Mouse (Mus musculus) cortical plate, adult 2 months (tissue): ENCODE results near the gene Eif2ak1. TPM values are rescaled to one million over a fixed set of nuclear protein-coding genes. Genes with fewer than 3 reads are reported as not detected.
A peak's percentile ranks its signal among the peaks of the same experiment; 100 is the strongest.

Experiments
- H3K27ac ChIP-seq: fragments of 200-500 bp; 2 replicates; pipeline ENCODE4 v1.5.1; 2012; ENCODE audit warnings: low read length, control low read depth, inconsistent platforms; ENCODE audit not compliant: insufficient read depth
- H3K4me1 ChIP-seq: fragments of 200-500 bp; 2 replicates; pipeline ENCODE4 v1.6.1; 2011; ENCODE audit warnings: low read length; ENCODE audit not compliant: control insufficient read depth, insufficient read depth
- H3K4me3 ChIP-seq: fragments of 200-500 bp; 2 replicates; pipeline ENCODE4 v1.5.1; 2011; ENCODE audit warnings: mild to moderate bottlenecking, low read length, control low read depth; ENCODE audit not compliant: insufficient read depth
- CTCF ChIP-seq: fragments of 200-500 bp; IDR thresholded peaks from 2 replicates; pipeline ENCODE4 v1.5.1; 2011; ENCODE audit warnings: mild to moderate bottlenecking, control low read depth, low read length; ENCODE audit not compliant: insufficient read depth; ENCODE audit errors: extremely low read depth
- POLR2A ChIP-seq: fragments of 200-500 bp; IDR thresholded peaks from 2 replicates; pipeline ENCODE4 v1.6.1; 2011; ENCODE audit warnings: mild to moderate bottlenecking, low read length, control low read depth; ENCODE audit not compliant: insufficient read depth; ENCODE audit errors: extremely low read depth
- polyA plus RNA-seq: library from polyadenylated mRNA; depleted of rRNA; stranded (reverse); fragments of >200 nt; gene quantifications from 2 replicates; pipeline ENCODE4 v1.2.3, GENCODE M21; 2012

Gene Eif2ak1
- polyA plus RNA-seq, 1 experiment: 36.2 TPM

GRCm38 (mm10) chr5:143893396-143893795 is 75.8 kb downstream of the Eif2ak1 start:
- no peak for TF ChIP-seq CTCF
- TF ChIP-seq POLR2A: no peak
- Histone ChIP-seq H3K4me3 (no peak overlapping the region), H3K4me1 (peaks cover 2% of the 10 kb centered on the region; the same call in 1 of the 2 replicates), H3K27ac (no peak overlapping the region)

- Histone ChIP-seq H3K27ac (no peak within 1 kb of the TSS), H3K4me3 (no peak within 1 kb of the TSS), H3K4me1 (peaks cover 2% of the 10 kb centered on the region; the same call in 1 of the 2 replicates)
- no peak for TF ChIP-seq POLR2A
- TF ChIP-seq CTCF: no peak
Measured at GRCm38 (mm10) chr5:143897635-143898330, 80.2 kb downstream of the Eif2ak1 start, which contains the start of gene Ankrd61. TSS of gene Ankrd61 (minus strand) at chr5:143897685.

GRCm38 (mm10) chr5:143902111-143902510 is 84.5 kb downstream of the Eif2ak1 start:
- TF ChIP-seq POLR2A (no peak), CTCF (no peak)
- no peak overlapping the region for H3K4me3 ChIP-seq
- no peak overlapping the region for H3K27ac ChIP-seq
- H3K4me1 ChIP-seq: 0 out of 2 replicates have a peak, but pooled peaks cover 1% of the 10 kb centered on the region

GRCm38 (mm10) chr5:143903813-143904212 is 86.2 kb downstream of the Eif2ak1 start:
- Histone ChIP-seq H3K4me3 (no peak overlapping the region), H3K27ac (no peak overlapping the region), H3K4me1 (peaks cover 3% of the 10 kb centered on the region; the same call in 1 of the 2 replicates)
- TF ChIP-seq CTCF: no peak

GRCm38 (mm10) chr5:143906429-143906828 is 88.8 kb downstream of the Eif2ak1 start:
- TF ChIP-seq POLR2A: no peak
- no peak for TF ChIP-seq CTCF
- peaks cover 5% of the 10 kb centered on the region; the same call in 1 of the 2 replicates for H3K4me1 ChIP-seq
- H3K4me3 ChIP-seq: no peak overlapping the region
- no peak overlapping the region for H3K27ac ChIP-seq

GRCm38 (mm10) chr5:143908926-143909325 is 91.3 kb downstream of the Eif2ak1 start:
- no peak for TF ChIP-seq POLR2A
- Histone ChIP-seq H3K4me3 (peak overlapping the region; percentile 65), H3K4me1 (peaks cover 5% of the 10 kb centered on the region; the same call in 1 of the 2 replicates), H3K27ac (no peak overlapping the region)

GRCm38 (mm10) chr5:143909417-143910400 is 92.1 kb downstream of the Eif2ak1 start, which contains the start of the genes Aimp2 and Pms2:
TSS of gene Aimp2 (minus strand) at chr5:143909847.
TSS of gene Pms2 (plus strand) at chr5:143909964.
- peak within 1 kb of the TSS; percentile 21; the same call in 1 of the 2 replicates for H3K27ac ChIP-seq
- H3K4me1 ChIP-seq: peaks cover 5% of the 10 kb centered on the region; the same call in 1 of the 2 replicates
- no peak for TF ChIP-seq CTCF
- peak; percentile 58 for TF ChIP-seq POLR2A
- peak within 1 kb of the TSS; percentile 65 for H3K4me3 ChIP-seq

- Histone ChIP-seq H3K4me1 (no peaks in the 10 kb centered on the region), H3K27ac (no peak overlapping the region), H3K4me3 (no peak overlapping the region)
- TF ChIP-seq CTCF: no peak
Measured at GRCm38 (mm10) chr5:143916221-143916620, 98.6 kb downstream of the Eif2ak1 start.

- Histone ChIP-seq H3K4me1 (no peaks in the 10 kb centered on the region), H3K4me3 (no peak overlapping the region), H3K27ac (no peak overlapping the region)
- TF ChIP-seq POLR2A (no peak), CTCF (peak; percentile 58)
Measured at GRCm38 (mm10) chr5:143917418-143917817, 99.8 kb downstream of the Eif2ak1 start.

- Histone ChIP-seq H3K27ac (no peak overlapping the region), H3K4me3 (no peak overlapping the region), H3K4me1 (no peaks in the 10 kb centered on the region)
- no peak for TF ChIP-seq CTCF
- TF ChIP-seq POLR2A: no peak
Measured at GRCm38 (mm10) chr5:143918120-143918519, 100.5 kb downstream of the Eif2ak1 start.
